Mouse (Mus musculus) gastrocnemius, adult 2 months (tissue): ENCODE data around the gene Kcp. TPM values are rescaled to one million over a fixed set of nuclear protein-coding genes. Genes with fewer than 3 reads are reported as not detected.

Source experiments
- DNase-seq: peaks from one replicate; pipeline ENCODE4 v3.0.0; 2022
- H3K27ac ChIP-seq: fragments of 200-600 bp; 2 replicates; pipeline ENCODE4 v1.8.1; 2022; ENCODE audit warnings: mild to moderate bottlenecking
- H3K4me3 ChIP-seq: fragments of 200-600 bp; 2 replicates; pipeline ENCODE4 v1.8.1; 2022; ENCODE audit warnings: mild to moderate bottlenecking, moderate library complexity
- CTCF ChIP-seq: fragments of 200-600 bp; IDR thresholded peaks from 2 replicates; pipeline ENCODE4 v1.8.1; 2022; ENCODE audit warnings: antibody characterized with exemption, mild to moderate bottlenecking, moderate library complexity
- intact Hi-C: fragments of 180-260 bp; cut with DNase I; formaldehyde crosslinking; loops from one replicate; pipeline ENCODE4 v1.15.1; 2025
- total RNA-seq, 2 experiments: library from RNA; stranded (reverse); gene quantifications; 2 replicates each; pipeline ENCODE4 v1.2.3; 2021

The Kcp gene
- total RNA-seq, 2 experiments from 2014 or later, result 3.8 to 4.0 TPM

GRCm38 (mm10) chr6:29435940-29436451 lies 71.8 kb downstream of the Kcp start:
- intact Hi-C loops, result loop anchor here (5.0 kb wide), 1 partner anchor 74 kb away; no protein-coding TSS in a partner anchor
- DNase-seq, result peak; percentile 67
- H3K27ac ChIP-seq, result peak overlapping the region; percentile 99
- TF ChIP-seq CTCF, result no peak
- H3K4me3 ChIP-seq, result peak overlapping the region; percentile 94

- TF ChIP-seq CTCF, result no peak
- peak; percentile 80 for DNase-seq
- Histone ChIP-seq H3K4me3 (peak overlapping the region; percentile 94), H3K27ac (peak overlapping the region; percentile 99)
- intact Hi-C loops, result loop anchor here (5.0 kb wide), 1 partner anchor 73 kb away; no protein-coding TSS in a partner anchor
These were observed 72.7 kb downstream of the Kcp start for GRCm38 (mm10) chr6:29434911-29435691.

GRCm38 (mm10) chr6:29433804-29434795 lies 73.7 kb downstream of the Kcp start:
- peak overlapping the region; percentile 99 for H3K27ac ChIP-seq
- H3K4me3 ChIP-seq, result peak overlapping the region; percentile 94
- DNase-seq, result peak; percentile 88
- intact Hi-C loops, result no loop called here
- no peak for TF ChIP-seq CTCF

GRCm38 (mm10) chr6:29433038-29433803 lies 74.5 kb downstream of the Kcp start, which contains the start of gene Flnc:
Gene Flnc, plus strand, starts transcription at chr6:29433256.
- intact Hi-C loops, result no loop called here
- peak; percentile 86 for DNase-seq
- peak within 1 kb of the TSS; percentile 94 for H3K4me3 ChIP-seq
- TF ChIP-seq CTCF, result no peak
- H3K27ac ChIP-seq, result peak within 1 kb of the TSS; percentile 99

DNA sequence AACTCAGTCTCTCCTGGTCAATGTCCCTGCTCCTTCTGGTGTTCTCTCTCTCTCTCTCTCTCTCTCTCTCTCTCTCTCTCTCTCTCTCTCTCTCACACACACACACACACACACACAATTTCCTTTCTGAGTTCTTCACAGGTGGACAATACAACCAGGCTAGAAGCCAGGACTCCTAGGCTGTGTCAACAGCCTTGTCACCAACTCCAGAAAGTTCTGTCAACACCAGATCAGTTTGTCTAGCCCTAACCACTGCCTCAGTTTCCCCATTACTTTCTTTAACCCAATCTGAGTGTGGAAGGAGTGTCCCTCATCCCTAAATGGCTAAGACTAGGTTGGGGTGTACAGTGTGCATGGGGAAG lies 75.1 kb downstream of the Kcp start:
- intact Hi-C loops, result no loop called here
- Histone ChIP-seq H3K4me3 (peak overlapping the region; percentile 94), H3K27ac (peak overlapping the region; percentile 99)
- no peak for DNase-seq
- TF ChIP-seq CTCF, result no peak

- peak; percentile 72 for DNase-seq
- intact Hi-C loops, result no loop called here
- TF ChIP-seq CTCF, result no peak
- Histone ChIP-seq H3K27ac (peak overlapping the region; percentile 99), H3K4me3 (peak overlapping the region; percentile 94)
These were observed 75.6 kb downstream of the Kcp start for GRCm38 (mm10) chr6:29432156-29432555.

GRCm38 (mm10) chr6:29431473-29431872 lies 76.3 kb downstream of the Kcp start:
- Histone ChIP-seq H3K27ac (peak overlapping the region; percentile 99), H3K4me3 (peak overlapping the region; percentile 94)
- intact Hi-C loops, result no loop called here
- TF ChIP-seq CTCF, result no peak
- peak; percentile 77 for DNase-seq

DNA sequence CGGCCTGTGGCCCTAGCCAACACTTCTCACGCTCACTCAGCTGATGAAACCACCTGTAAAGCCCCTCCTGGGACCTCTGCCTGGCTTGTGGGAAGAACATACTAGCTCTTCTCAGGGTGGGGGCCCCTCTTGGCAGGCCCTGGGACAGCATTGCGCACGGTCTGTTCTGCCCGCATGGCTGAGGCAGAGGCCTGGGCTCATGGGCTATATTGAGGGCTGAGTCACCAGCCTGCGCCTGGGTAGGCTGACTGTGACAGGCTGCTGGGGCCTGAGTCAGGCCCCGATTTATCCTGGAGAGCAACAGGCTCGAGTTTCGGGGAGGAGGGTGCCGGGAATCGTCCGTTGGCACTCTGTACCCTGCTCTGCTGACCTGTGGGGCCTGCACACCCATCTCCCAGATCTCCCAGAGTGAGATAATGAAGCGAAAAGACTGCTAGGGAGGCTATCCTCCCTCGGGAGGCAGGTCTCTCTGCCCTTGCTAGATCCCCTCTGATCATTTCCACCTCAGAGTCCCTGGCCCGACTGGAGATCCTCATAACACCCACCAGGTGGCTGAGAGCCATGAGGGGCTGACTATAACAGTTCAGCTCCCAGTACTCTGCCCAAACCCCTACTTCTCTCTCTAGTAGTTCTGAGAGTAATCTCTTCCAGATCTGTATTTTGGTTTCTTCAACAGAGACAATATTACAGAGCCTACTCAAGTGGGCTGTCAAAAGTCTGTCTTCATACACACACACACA lies 76.9 kb downstream of the Kcp start:
- intact Hi-C loops, result no loop called here
- H3K27ac ChIP-seq, result peak overlapping the region; percentile 99
- no peak for TF ChIP-seq CTCF

GRCm38 (mm10) chr6:29428171-29428570 lies 79.6 kb downstream of the Kcp start:
- no peak for TF ChIP-seq CTCF
- H3K4me3 ChIP-seq, result no peak overlapping the region
- no peak for DNase-seq
- no peak overlapping the region for H3K27ac ChIP-seq
- intact Hi-C loops, result no loop called here

More for the DNA sequence above, 76.9 kb downstream of the Kcp start:
- DNase-seq, result peak; percentile 90
- H3K4me3 ChIP-seq, result peak overlapping the region; percentile 94

- TF ChIP-seq CTCF, result no peak
- intact Hi-C loops, result no loop called here
- no peak for DNase-seq
- Histone ChIP-seq H3K27ac (no peak overlapping the region), H3K4me3 (no peak overlapping the region)
These were observed 81.4 kb downstream of the Kcp start for GRCm38 (mm10) chr6:29426331-29426730.

GRCm38 (mm10) chr6:29425118-29425517 lies 82.6 kb downstream of the Kcp start:
- no peak overlapping the region for H3K4me3 ChIP-seq
- TF ChIP-seq CTCF, result no peak
- intact Hi-C loops, result no loop called here

More at GRCm38 (mm10) chr6:29425118-29425517, 82.6 kb downstream of the Kcp start:
- DNase-seq, result no peak
- H3K27ac ChIP-seq, result no peak overlapping the region

Other genes with a start within 250 kb of the Kcp start
- 1 to 10 TPM; 2.9 to 4.0 TPM for gene Hilpda, start 235.5 kb downstream of the Kcp start, total RNA-seq
- under 1 TPM in 1 of 2 experiments, not detected in 1; 0.25 TPM for gene Fam71f2, start 228.4 kb downstream of the Kcp start, total RNA-seq
- not detected for gene Fam71f1, start 188.8 kb downstream of the Kcp start, total RNA-seq
- 100 to 1,000 TPM in 1 of 2 experiments, 10 to 100 TPM in 1; 73.7 to 104 TPM for gene Calu, start 159.9 kb downstream of the Kcp start, total RNA-seq
- under 1 TPM; 0.17 to 0.18 TPM for gene Opn1sw, start 119.5 kb downstream of the Kcp start, total RNA-seq
- 10 to 100 TPM in 1 of 2 experiments, 1 to 10 TPM in 1; 9.6 to 10.5 TPM for gene Ccdc136, start 111.6 kb downstream of the Kcp start, total RNA-seq
- 100 to 1,000 TPM; 285 to 430 TPM for gene Flnc, start 74.7 kb downstream of the Kcp start, total RNA-seq
- gene Atp6v1f, start 40.2 kb downstream of the Kcp start, total RNA-seq, result 100 to 1,000 TPM; 110 to 112 TPM
- gene Atp6v1fnb, start 36.5 kb downstream of the Kcp start, total RNA-seq, result not detected
- 1 to 10 TPM; 1.1 to 3.8 TPM for gene Irf5, start 18.7 kb upstream of the Kcp start, total RNA-seq
- 10 to 100 TPM; 34.4 to 40.6 TPM for gene Tnpo3, start 101.9 kb upstream of the Kcp start, total RNA-seq
- 1 to 10 TPM; 1.9 to 2.8 TPM for gene Tspan33, start 186.3 kb upstream of the Kcp start, total RNA-seq
- gene Smo, start 227.6 kb upstream of the Kcp start, total RNA-seq, result 1 to 10 TPM; 2.8 to 5.0 TPM